Mouse (Mus musculus): ENCODE data around the gene Hnf4a. TPM values are rescaled to one million over a fixed set of nuclear protein-coding genes. Genes with fewer than 3 reads are reported as not detected.

The Hnf4a gene
- polyA plus RNA-seq, 1 experiment: 0.05 TPM

GRCm38 (mm10) chr2:163492018-163492417 lies 14.6 kb upstream of the Hnf4a start, which contains the start of gene R3hdml:
TSS of gene R3hdml (plus strand) at chr2:163492318.
- no peak for TF ChIP-seq CTCF (IDR thresholded peaks at IDR 0.05; ENCODE audit: borderline replicate concordance, extremely low read depth, insufficient read depth, insufficient read length)
- no peak for TF ChIP-seq POLR2A (IDR thresholded peaks at IDR 0.05; ENCODE audit: borderline replicate concordance, extremely low read depth, insufficient read depth, insufficient read length, poor library complexity, severe bottlenecking)
- no peak for DNase-seq (ENCODE audit: low read depth)

GRCm38 (mm10) chr2:163493031-163493430 lies 13.6 kb upstream of the Hnf4a start:
- TF ChIP-seq POLR2A (IDR thresholded peaks at IDR 0.05; ENCODE audit: borderline replicate concordance, extremely low read depth, insufficient read depth, insufficient read length, poor library complexity, severe bottlenecking) (no peak), CTCF (IDR thresholded peaks at IDR 0.05; ENCODE audit: borderline replicate concordance, extremely low read depth, insufficient read depth, insufficient read length) (no peak)
- no peak for DNase-seq (ENCODE audit: low read depth)

GRCm38 (mm10) chr2:163493976-163494375 lies 12.6 kb upstream of the Hnf4a start:
- peak; percentile 5 for DNase-seq (ENCODE audit: low read depth)
- TF ChIP-seq POLR2A (IDR thresholded peaks at IDR 0.05; ENCODE audit: borderline replicate concordance, extremely low read depth, insufficient read depth, insufficient read length, poor library complexity, severe bottlenecking) (no peak), CTCF (IDR thresholded peaks at IDR 0.05; ENCODE audit: borderline replicate concordance, extremely low read depth, insufficient read depth, insufficient read length) (no peak)

DNA sequence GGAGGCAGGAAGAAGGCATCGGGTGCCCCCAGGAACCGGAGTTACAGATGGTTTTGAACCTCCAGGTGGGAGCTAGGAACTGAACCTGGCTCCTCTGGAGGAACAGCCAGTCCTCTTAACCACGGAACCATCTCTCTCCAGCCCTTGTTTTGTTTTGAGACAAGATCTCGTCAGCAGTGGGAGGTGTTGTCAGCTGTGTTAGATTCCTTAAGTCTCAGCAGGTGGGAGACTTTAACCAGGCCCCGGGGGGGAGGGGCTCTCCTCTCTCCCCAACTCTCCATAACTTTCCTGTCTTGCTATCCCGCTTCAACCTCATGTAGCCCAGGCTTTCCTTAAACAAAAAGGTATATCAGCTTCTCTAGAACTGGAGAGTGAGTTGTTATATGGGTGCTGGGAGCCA lies 12.2 kb upstream of the Hnf4a start:
- TF ChIP-seq POLR2A (IDR thresholded peaks at IDR 0.05; ENCODE audit: borderline replicate concordance, extremely low read depth, insufficient read depth, insufficient read length, poor library complexity, severe bottlenecking): no peak
- TF ChIP-seq CTCF (IDR thresholded peaks at IDR 0.05; ENCODE audit: borderline replicate concordance, extremely low read depth, insufficient read depth, insufficient read length): no peak

GRCm38 (mm10) chr2:163502219-163502618 lies 4.4 kb upstream of the Hnf4a start:
- peak; percentile 12 for DNase-seq (ENCODE audit: low read depth)

More for the DNA sequence above, 12.2 kb upstream of the Hnf4a start:
- no peak for DNase-seq (ENCODE audit: low read depth)

GRCm38 (mm10) chr2:163503191-163503590 lies 3.4 kb upstream of the Hnf4a start:
- no peak for TF ChIP-seq POLR2A (IDR thresholded peaks at IDR 0.05; ENCODE audit: borderline replicate concordance, extremely low read depth, insufficient read depth, insufficient read length, poor library complexity, severe bottlenecking)
- TF ChIP-seq CTCF (IDR thresholded peaks at IDR 0.05; ENCODE audit: borderline replicate concordance, extremely low read depth, insufficient read depth, insufficient read length): no peak
- DNase-seq (ENCODE audit: low read depth): no peak

More at GRCm38 (mm10) chr2:163502219-163502618, 4.4 kb upstream of the Hnf4a start:
- TF ChIP-seq CTCF (IDR thresholded peaks at IDR 0.05; ENCODE audit: borderline replicate concordance, extremely low read depth, insufficient read depth, insufficient read length) (no peak), POLR2A (IDR thresholded peaks at IDR 0.05; ENCODE audit: borderline replicate concordance, extremely low read depth, insufficient read depth, insufficient read length, poor library complexity, severe bottlenecking) (no peak)

GRCm38 (mm10) chr2:163525761-163526243 lies 19.2 kb downstream of the Hnf4a start:
- TF ChIP-seq CTCF (IDR thresholded peaks at IDR 0.05; ENCODE audit: borderline replicate concordance, extremely low read depth, insufficient read depth, insufficient read length) (no peak), POLR2A (IDR thresholded peaks at IDR 0.05; ENCODE audit: borderline replicate concordance, extremely low read depth, insufficient read depth, insufficient read length, poor library complexity, severe bottlenecking) (no peak)
- no peak for DNase-seq (ENCODE audit: low read depth)

DNA sequence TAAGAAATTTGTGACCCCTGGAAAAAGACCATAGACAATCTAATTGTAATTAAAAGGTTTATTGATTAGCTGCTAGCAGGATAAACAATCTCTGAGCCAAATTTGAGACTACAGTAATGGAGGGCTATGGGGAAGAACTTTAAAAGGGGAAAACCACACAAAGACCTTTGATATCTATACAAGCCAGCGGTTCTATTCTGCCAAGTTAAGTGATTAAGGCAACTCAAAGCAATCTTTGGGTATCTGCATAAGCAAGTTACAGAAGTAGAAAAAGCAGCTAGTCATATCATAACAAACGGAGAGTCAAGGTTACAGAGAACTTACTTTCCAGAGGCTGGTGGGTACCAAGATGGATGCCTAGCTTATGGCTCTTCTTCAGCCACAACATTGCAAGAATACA lies 20.9 kb downstream of the Hnf4a start:
- no peak for DNase-seq (ENCODE audit: low read depth)
- no peak for TF ChIP-seq CTCF (IDR thresholded peaks at IDR 0.05; ENCODE audit: borderline replicate concordance, extremely low read depth, insufficient read depth, insufficient read length)
- no peak for TF ChIP-seq POLR2A (IDR thresholded peaks at IDR 0.05; ENCODE audit: borderline replicate concordance, extremely low read depth, insufficient read depth, insufficient read length, poor library complexity, severe bottlenecking)

GRCm38 (mm10) chr2:163530418-163530817 lies 23.8 kb downstream of the Hnf4a start:
- DNase-seq (ENCODE audit: low read depth): no peak
- TF ChIP-seq POLR2A (IDR thresholded peaks at IDR 0.05; ENCODE audit: borderline replicate concordance, extremely low read depth, insufficient read depth, insufficient read length, poor library complexity, severe bottlenecking) (no peak), CTCF (IDR thresholded peaks at IDR 0.05; ENCODE audit: borderline replicate concordance, extremely low read depth, insufficient read depth, insufficient read length) (no peak)

DNA sequence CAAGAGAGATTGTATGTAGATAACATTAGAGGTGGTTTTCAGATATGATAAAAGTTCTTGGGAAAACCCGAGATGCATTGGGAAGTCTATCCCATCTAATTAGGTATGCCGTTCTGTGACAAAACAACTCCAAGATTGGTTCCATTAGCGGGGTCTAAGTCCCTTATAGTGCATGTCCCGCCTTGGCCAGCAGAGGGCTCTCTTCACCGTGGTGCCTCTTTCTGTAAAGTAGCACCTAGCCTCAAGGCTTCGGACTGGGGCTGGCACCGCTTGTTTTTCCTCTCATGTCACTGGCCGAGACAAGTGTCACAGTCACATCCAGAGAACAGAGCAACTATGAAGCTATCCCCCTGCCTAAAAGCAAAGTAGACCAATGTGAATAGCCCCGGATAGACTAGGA lies 25.3 kb downstream of the Hnf4a start:
- TF ChIP-seq POLR2A (IDR thresholded peaks at IDR 0.05; ENCODE audit: borderline replicate concordance, extremely low read depth, insufficient read depth, insufficient read length, poor library complexity, severe bottlenecking) (no peak), CTCF (IDR thresholded peaks at IDR 0.05; ENCODE audit: borderline replicate concordance, extremely low read depth, insufficient read depth, insufficient read length) (peak; percentile 95)
- DNase-seq (ENCODE audit: low read depth): peak; percentile 80

DNA sequence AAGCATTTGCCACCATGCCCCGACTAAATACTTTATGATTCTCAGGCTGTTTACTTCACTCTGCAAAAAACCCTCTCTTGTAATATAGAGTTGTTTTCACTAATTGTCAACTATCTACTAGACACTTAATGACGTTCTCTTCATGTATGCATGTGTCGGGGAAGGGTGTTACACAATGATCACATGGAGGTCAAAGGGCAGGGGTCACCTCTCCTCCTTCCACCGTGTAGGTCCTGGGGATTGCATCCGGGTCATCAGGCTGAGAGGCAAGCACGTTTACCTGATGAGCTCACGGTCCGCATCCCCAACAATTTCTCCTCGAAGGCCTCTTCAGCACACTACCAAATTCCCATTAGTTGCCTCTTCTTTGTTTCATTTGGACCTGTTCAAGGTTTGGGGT lies 26.6 kb downstream of the Hnf4a start:
- no peak for TF ChIP-seq CTCF (IDR thresholded peaks at IDR 0.05; ENCODE audit: borderline replicate concordance, extremely low read depth, insufficient read depth, insufficient read length)
- TF ChIP-seq POLR2A (IDR thresholded peaks at IDR 0.05; ENCODE audit: borderline replicate concordance, extremely low read depth, insufficient read depth, insufficient read length, poor library complexity, severe bottlenecking): no peak
- DNase-seq (ENCODE audit: low read depth): no peak

DNA sequence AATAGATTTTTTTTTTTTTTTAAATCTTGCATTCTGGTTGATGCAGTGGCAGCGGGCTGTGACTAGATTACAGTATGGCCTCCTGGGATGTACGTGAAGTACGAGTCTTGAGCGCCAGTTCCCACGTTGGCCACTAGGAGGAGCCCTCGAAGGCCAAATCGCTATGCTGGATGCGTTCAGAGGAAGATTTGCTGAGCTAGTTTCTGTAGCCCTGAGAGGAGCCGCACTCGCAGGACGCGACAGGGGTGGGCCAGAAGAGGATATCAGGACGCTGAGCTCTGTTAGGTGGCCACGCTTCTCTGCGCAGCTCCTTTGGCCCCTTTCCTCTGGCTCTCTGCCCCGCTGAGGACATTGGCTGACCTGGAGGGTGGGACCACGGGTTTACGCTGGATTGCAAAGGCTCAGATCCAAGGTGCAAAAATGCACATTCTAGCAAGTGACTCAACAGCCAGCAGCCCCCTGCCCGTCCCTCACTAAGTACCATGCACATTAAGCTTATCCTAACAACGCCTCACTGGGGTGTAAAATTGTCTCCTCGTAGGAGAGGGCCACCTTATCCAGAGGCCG lies 28.4 kb downstream of the Hnf4a start:
- TF ChIP-seq CTCF (IDR thresholded peaks at IDR 0.05; ENCODE audit: borderline replicate concordance, extremely low read depth, insufficient read depth, insufficient read length): peak; percentile 99
- TF ChIP-seq POLR2A (IDR thresholded peaks at IDR 0.05; ENCODE audit: borderline replicate concordance, extremely low read depth, insufficient read depth, insufficient read length, poor library complexity, severe bottlenecking): no peak
- DNase-seq (ENCODE audit: low read depth): peak; percentile 94
